Mouse (Mus musculus) fat pad, adult 2 months (tissue): ENCODE measurements at regions not wholly inside any gene's neighbourhood (a gene's known extent, or its start where the extent isn't known, plus 50 kb on each side); places are given as distances from the start of the nearest gene placed in this dataset.

ENCODE experiments used
- DNase-seq: peaks from one replicate; pipeline ENCODE4 v3.0.0-alpha.2; 2011; ENCODE audit warnings: low read depth, low spot score; ENCODE audit errors: extremely low read depth

- DNase-seq = no peak
Observed at GRCm38 (mm10) chr5:119208077-119208476, 462.4 kb upstream of the Tbx3 start.

GRCm38 (mm10) chr5:119213196-119213595, 457.3 kb upstream of the Tbx3 start:
- no peak for DNase-seq

GRCm38 (mm10) chr5:119213692-119214357, 456.6 kb upstream of the Tbx3 start:
- DNase-seq = peak; percentile 77

- DNase-seq = no peak
Observed at GRCm38 (mm10) chr5:119214937-119215336, 455.5 kb upstream of the Tbx3 start.

GRCm38 (mm10) chr5:119215364-119215763, 455.1 kb upstream of the Tbx3 start:
- DNase-seq = peak; percentile 55

GRCm38 (mm10) chr5:119216146-119216545, 454.3 kb upstream of the Tbx3 start:
- DNase-seq = no peak

- DNase-seq = no peak
Observed at GRCm38 (mm10) chr5:119217077-119217476, 453.4 kb upstream of the Tbx3 start.

GRCm38 (mm10) chr5:119228691-119229090, 441.8 kb upstream of the Tbx3 start:
- no peak for DNase-seq

GRCm38 (mm10) chr5:119232941-119233340, 437.5 kb upstream of the Tbx3 start:
- DNase-seq = no peak

GRCm38 (mm10) chr5:119235884-119236283, 434.6 kb upstream of the Tbx3 start:
- no peak for DNase-seq

- DNase-seq = no peak
Observed at GRCm38 (mm10) chr5:119246824-119247223, 423.6 kb upstream of the Tbx3 start.

- DNase-seq = no peak
Observed at GRCm38 (mm10) chr5:119248626-119249025, 421.8 kb upstream of the Tbx3 start.

GRCm38 (mm10) chr5:119249124-119249718, 421.2 kb upstream of the Tbx3 start:
- no peak for DNase-seq

GRCm38 (mm10) chr5:119251311-119252047, 419.0 kb upstream of the Tbx3 start:
- no peak for DNase-seq

- no peak for DNase-seq
Observed at GRCm38 (mm10) chr5:119257374-119258120, 412.9 kb upstream of the Tbx3 start.

GRCm38 (mm10) chr5:119258831-119259230, 411.6 kb upstream of the Tbx3 start:
- no peak for DNase-seq

GRCm38 (mm10) chr5:119265149-119265890, 405.1 kb upstream of the Tbx3 start:
- DNase-seq = no peak

- DNase-seq = no peak
Observed at GRCm38 (mm10) chr5:119271234-119271852, 399.1 kb upstream of the Tbx3 start.

- DNase-seq = peak; percentile 25
Observed at GRCm38 (mm10) chr5:119273203-119273602, 397.3 kb upstream of the Tbx3 start.

GRCm38 (mm10) chr5:119273615-119274014, 396.9 kb upstream of the Tbx3 start:
- no peak for DNase-seq
